Mouse (Mus musculus): ENCODE results near the gene Fam83c. TPM values are rescaled to one million over a fixed set of nuclear protein-coding genes. Genes with fewer than 3 reads are reported as not detected.

The Fam83c gene
- polyA plus RNA-seq, 1 experiment from 2014 or later = 0.27 TPM

DNA sequence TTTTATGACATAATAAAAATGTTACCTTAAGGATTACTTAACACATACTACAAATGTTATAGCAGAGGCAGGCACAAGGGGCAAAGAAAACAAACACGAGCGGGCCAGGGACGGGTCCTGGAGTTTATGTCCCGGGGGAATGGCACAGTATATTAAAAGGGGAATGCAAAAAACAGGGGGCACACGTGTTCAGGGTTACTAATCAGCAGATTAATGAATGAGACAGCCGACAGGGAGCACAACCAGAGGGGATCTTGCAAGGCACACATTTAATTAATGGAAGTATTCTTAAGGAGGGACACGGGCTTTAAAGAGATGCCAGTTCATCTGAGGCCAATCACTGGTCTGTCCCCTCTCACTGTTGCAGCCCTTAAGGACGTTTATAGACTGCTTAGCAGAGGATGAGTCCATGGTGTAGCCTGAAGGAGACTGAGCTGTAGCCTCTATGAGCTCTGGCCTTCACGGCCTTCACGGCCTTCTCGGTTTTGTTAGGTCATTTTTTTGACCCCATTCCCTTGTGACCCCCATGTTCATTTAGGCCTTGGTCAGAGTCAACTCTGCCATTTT is 28.7 kb upstream of the Fam83c start:
- Histone ChIP-seq H3K4me2 (ENCODE audit: low read depth) (no peak overlapping the region), H3K9ac (ENCODE audit: low read length) (no peak overlapping the region), H3K4me1 (ENCODE audit: control insufficient read depth, insufficient read depth, low read length) (0 out of 2 replicates have a peak, but pooled peaks cover 3% of the 10 kb centered on the region), H3K9me3 (ENCODE audit: control insufficient read depth, low read length) (no peaks in the 10 kb centered on the region), H3K27me3 (ENCODE audit: control insufficient read depth, insufficient read depth, low read length) (no peaks in the 10 kb centered on the region), H3K36me3 (ENCODE audit: control insufficient read depth, insufficient read depth, low read length) (no peaks in the 10 kb centered on the region), H3K27ac (ENCODE audit: low read depth, low read length) (no peak overlapping the region; the same call in 1 of the 2 replicates), H3K4me3 (ENCODE audit: low read depth, low read length) (no peak overlapping the region)
- peak; percentile 30 for DNase-seq (ENCODE audit: low spot score)
- 43% methylated on average over 11 of the region's 11 CpGs for WGBS
- ATAC-seq (ENCODE audit: insufficient read depth, low FRiP score, low TSS enrichment) = peak; percentile 76

DNA sequence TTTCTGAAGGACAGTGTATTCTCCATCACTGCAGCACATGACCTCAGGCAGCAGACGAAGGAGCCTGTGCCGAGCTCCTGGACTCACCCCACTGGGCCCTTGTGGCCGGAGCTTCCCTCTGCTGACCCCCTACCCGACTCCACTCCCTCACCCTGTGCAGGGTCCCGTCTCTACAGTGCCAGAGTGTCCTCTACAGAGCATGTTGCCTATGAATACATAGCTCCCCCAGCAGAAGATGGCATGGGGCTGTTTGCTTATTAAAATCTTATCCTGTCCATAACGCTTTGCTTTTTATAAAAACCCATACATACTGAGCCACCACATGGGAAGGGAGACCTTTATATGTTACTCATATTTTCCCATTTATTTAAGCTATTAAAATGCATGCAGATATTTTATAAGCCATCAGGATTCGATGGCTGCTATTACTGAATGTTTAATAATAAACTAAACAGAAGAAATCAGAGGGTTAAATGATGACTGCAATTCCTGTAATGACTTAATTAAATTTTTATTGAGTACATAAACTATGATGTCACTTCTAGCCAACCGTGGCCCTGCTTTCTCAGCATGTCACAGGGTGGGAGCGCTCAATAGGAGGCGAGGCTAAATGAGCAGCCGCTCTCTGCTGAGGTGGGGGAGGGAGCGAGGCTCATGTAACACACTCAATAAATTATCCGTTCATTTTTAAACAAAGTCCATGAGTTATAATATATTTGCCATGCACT is 28.1 kb upstream of the Fam83c start:
- Histone ChIP-seq H3K4me1 (ENCODE audit: control insufficient read depth, insufficient read depth, low read length) (0 out of 2 replicates have a peak, but pooled peaks cover 3% of the 10 kb centered on the region), H3K27ac (ENCODE audit: low read depth, low read length) (peak overlapping the region; percentile 45; the same call in 1 of the 2 replicates), H3K9me3 (ENCODE audit: control insufficient read depth, low read length) (no peaks in the 10 kb centered on the region), H3K36me3 (ENCODE audit: control insufficient read depth, insufficient read depth, low read length) (no peaks in the 10 kb centered on the region), H3K4me2 (ENCODE audit: low read depth) (no peak overlapping the region), H3K9ac (ENCODE audit: low read length) (no peak overlapping the region), H3K27me3 (ENCODE audit: control insufficient read depth, insufficient read depth, low read length) (no peaks in the 10 kb centered on the region), H3K4me3 (ENCODE audit: low read depth, low read length) (no peak overlapping the region)
- DNase-seq (ENCODE audit: low spot score) = peak; percentile 49
- 65% methylated on average over 13 of the region's 13 CpGs for WGBS
- ATAC-seq (ENCODE audit: insufficient read depth, low FRiP score, low TSS enrichment) = peak; percentile 89

DNA sequence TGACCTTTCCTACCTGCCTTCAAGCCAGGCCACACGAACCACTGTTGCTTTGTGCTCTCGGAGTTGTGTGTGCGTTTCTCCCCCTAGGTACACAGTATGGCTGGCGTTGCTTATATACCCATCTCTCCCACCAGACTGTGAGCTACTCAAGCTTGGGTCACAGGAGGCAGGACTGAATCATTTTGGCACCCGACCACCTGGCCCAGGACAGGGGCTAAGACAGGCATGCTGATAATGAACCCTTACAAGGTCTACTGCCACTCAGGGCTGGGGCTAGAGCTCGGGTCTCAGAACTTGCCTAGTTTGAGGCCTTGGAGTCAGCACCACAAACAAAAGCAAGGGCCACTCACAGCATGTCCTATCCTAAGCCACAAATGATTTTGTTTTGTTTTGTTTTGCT is 26.9 kb upstream of the Fam83c start:
- WGBS = 91% methylated on average over 6 of the region's 6 CpGs
- Histone ChIP-seq H3K36me3 (ENCODE audit: control insufficient read depth, insufficient read depth, low read length) (no peaks in the 10 kb centered on the region), H3K9me3 (ENCODE audit: control insufficient read depth, low read length) (no peaks in the 10 kb centered on the region), H3K4me1 (ENCODE audit: control insufficient read depth, insufficient read depth, low read length) (0 out of 2 replicates have a peak, but pooled peaks cover 3% of the 10 kb centered on the region), H3K9ac (ENCODE audit: low read length) (no peak overlapping the region), H3K4me2 (ENCODE audit: low read depth) (no peak overlapping the region), H3K27me3 (ENCODE audit: control insufficient read depth, insufficient read depth, low read length) (no peaks in the 10 kb centered on the region), H3K27ac (ENCODE audit: low read depth, low read length) (no peak overlapping the region), H3K4me3 (ENCODE audit: low read depth, low read length) (no peak overlapping the region)
- ATAC-seq (ENCODE audit: insufficient read depth, low FRiP score, low TSS enrichment) (no peak), DNase-seq (ENCODE audit: low spot score) (no peak)

DNA sequence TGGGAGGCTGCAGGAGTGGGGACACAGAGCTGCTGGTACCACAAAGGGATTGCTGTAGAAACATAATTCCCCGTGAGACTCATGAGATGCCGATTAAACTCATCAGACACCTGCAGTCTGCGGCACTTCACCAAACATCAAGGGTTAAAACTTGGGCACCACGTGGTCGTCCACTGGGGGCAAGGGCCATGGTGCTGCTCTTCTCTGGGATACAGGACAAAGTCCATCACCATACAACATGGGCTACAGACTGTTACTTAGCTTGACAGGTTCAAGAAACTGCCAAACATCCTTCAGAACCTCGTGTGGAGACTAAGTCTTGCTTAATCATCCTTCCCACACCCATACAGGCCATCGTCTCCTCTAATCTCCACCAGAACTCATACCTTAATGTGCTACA is 25.4 kb upstream of the Fam83c start:
- Histone ChIP-seq H3K36me3 (ENCODE audit: control insufficient read depth, insufficient read depth, low read length) (no peaks in the 10 kb centered on the region), H3K4me2 (ENCODE audit: low read depth) (no peak overlapping the region), H3K9me3 (ENCODE audit: control insufficient read depth, low read length) (no peaks in the 10 kb centered on the region), H3K9ac (ENCODE audit: low read length) (no peak overlapping the region), H3K27me3 (ENCODE audit: control insufficient read depth, insufficient read depth, low read length) (no peaks in the 10 kb centered on the region), H3K27ac (ENCODE audit: low read depth, low read length) (no peak overlapping the region), H3K4me1 (ENCODE audit: control insufficient read depth, insufficient read depth, low read length) (0 out of 2 replicates have a peak, but pooled peaks cover 3% of the 10 kb centered on the region), H3K4me3 (ENCODE audit: low read depth, low read length) (no peak overlapping the region)
- no peak for DNase-seq (ENCODE audit: low spot score)
- 87% methylated on average over 7 of the region's 7 CpGs for WGBS
- no peak for ATAC-seq (ENCODE audit: insufficient read depth, low FRiP score, low TSS enrichment)

DNA sequence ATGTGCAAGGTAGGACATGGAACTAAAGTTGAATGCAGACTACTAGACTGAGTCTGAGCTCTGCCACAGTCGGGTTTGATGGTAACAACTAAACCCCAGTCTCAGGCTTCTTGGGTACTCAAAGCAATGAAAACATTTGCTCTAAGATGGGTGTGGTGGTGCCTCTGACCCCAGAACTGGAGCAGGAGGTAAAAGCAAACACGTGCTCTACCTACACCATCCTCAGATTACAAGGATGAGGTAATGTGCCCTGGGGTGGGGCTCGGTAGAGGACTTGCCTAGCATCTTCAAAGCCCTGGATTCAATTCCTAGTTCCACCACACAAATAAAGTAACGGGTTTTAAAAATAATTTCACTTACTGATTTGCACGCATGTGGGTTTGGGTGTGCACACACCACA is 17.9 kb upstream of the Fam83c start:
- 90% methylated on average over 5 of the region's 5 CpGs for WGBS
- H3K27ac ChIP-seq (ENCODE audit: low read depth, low read length) = no peak overlapping the region
- no peak overlapping the region for H3K9ac ChIP-seq (ENCODE audit: low read length)
- no peak for ATAC-seq (ENCODE audit: insufficient read depth, low FRiP score, low TSS enrichment)
- DNase-seq (ENCODE audit: low spot score) = no peak
- H3K4me3 ChIP-seq (ENCODE audit: low read depth, low read length) = no peak overlapping the region
- H3K9me3 ChIP-seq (ENCODE audit: control insufficient read depth, low read length) = no peaks in the 10 kb centered on the region
- H3K36me3 ChIP-seq (ENCODE audit: control insufficient read depth, insufficient read depth, low read length) = no peaks in the 10 kb centered on the region
- no peaks in the 10 kb centered on the region for H3K4me1 ChIP-seq (ENCODE audit: control insufficient read depth, insufficient read depth, low read length)
- no peaks in the 10 kb centered on the region for H3K27me3 ChIP-seq (ENCODE audit: control insufficient read depth, insufficient read depth, low read length)
- H3K4me2 ChIP-seq (ENCODE audit: low read depth) = no peak overlapping the region

DNA sequence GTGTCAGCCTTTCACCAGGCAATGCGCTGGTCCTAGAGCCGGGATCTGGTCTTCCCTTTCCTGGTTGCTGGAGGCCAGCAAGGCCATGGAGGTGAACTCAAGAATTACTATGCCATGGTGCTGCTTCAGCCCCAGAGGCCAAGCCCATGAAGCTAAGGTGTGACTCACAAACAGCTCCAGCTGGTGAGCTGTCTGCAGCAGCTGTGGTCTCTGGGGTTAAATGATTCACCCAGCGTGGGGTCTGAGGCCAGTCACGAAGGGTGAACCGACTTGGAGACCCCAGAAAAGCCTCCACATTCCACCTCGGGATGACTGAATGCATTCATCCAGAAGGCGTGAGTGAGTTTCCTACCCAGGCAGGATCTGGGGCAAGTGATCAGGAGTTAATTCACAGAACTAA is 15.5 kb upstream of the Fam83c start:
- Histone ChIP-seq H3K27me3 (ENCODE audit: control insufficient read depth, insufficient read depth, low read length) (no peaks in the 10 kb centered on the region), H3K4me1 (ENCODE audit: control insufficient read depth, insufficient read depth, low read length) (no peaks in the 10 kb centered on the region), H3K27ac (ENCODE audit: low read depth, low read length) (no peak overlapping the region), H3K4me2 (ENCODE audit: low read depth) (no peak overlapping the region), H3K9ac (ENCODE audit: low read length) (no peak overlapping the region), H3K36me3 (ENCODE audit: control insufficient read depth, insufficient read depth, low read length) (no peaks in the 10 kb centered on the region; the same call in 1 of the 2 replicates), H3K4me3 (ENCODE audit: low read depth, low read length) (no peak overlapping the region), H3K9me3 (ENCODE audit: control insufficient read depth, low read length) (no peaks in the 10 kb centered on the region)
- DNase-seq (ENCODE audit: low spot score) (no peak), ATAC-seq (ENCODE audit: insufficient read depth, low FRiP score, low TSS enrichment) (no peak)
- 77% methylated on average over 7 of the region's 7 CpGs for WGBS

DNA sequence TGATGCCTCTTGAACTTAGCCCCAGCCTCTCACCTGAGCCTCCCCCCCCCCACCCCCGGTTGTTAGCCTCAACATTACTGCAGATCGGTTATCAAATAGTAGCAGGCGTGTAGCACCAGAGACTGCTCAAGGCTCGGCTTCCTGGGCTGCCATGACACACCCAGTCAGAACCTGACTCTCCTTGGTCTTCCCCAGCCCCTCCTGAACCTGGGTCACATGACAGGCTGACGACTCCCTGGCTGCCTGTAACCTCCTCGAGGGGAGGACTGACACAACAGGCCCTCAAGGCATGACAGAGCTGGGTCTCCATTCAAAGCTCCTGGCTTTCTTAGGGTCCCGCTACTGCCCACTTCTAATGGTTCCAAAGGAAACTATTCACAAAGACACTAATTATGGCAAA is 14.8 kb upstream of the Fam83c start:
- no peaks in the 10 kb centered on the region for H3K9me3 ChIP-seq (ENCODE audit: control insufficient read depth, low read length)
- 71% methylated on average over 7 of the region's 7 CpGs for WGBS
- H3K4me2 ChIP-seq (ENCODE audit: low read depth) = no peak overlapping the region
- no peaks in the 10 kb centered on the region for H3K4me1 ChIP-seq (ENCODE audit: control insufficient read depth, insufficient read depth, low read length)
- no peak overlapping the region for H3K9ac ChIP-seq (ENCODE audit: low read length)
- no peak overlapping the region for H3K27ac ChIP-seq (ENCODE audit: low read depth, low read length)
- DNase-seq (ENCODE audit: low spot score) (no peak), ATAC-seq (ENCODE audit: insufficient read depth, low FRiP score, low TSS enrichment) (no peak)
- H3K4me3 ChIP-seq (ENCODE audit: low read depth, low read length) = no peak overlapping the region
- no peaks in the 10 kb centered on the region for H3K27me3 ChIP-seq (ENCODE audit: control insufficient read depth, insufficient read depth, low read length)
- no peaks in the 10 kb centered on the region; the same call in 1 of the 2 replicates for H3K36me3 ChIP-seq (ENCODE audit: control insufficient read depth, insufficient read depth, low read length)

DNA sequence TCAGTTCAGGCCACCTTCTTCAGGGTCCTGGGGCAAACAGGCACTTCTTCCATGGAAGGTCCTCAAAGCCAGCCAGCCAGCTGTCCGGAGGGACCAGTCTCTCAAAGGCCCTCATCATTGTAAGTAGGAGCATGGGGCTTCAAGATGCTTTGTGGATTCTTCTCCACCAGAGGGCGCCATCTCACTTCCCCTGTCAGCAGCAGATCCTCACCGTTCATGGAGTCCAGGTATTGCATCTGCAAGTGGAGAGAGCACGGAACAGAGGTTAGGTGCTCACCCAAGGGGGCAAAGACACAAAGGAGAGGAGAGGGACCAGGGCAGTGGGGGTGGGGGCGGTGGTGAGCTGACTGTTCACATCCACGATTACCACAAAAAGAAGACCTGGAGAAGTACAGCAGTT is 13.6 kb upstream of the Fam83c start:
- 40% methylated on average over 6 of the region's 6 CpGs for WGBS
- no peak for ATAC-seq (ENCODE audit: insufficient read depth, low FRiP score, low TSS enrichment)
- H3K36me3 ChIP-seq (ENCODE audit: control insufficient read depth, insufficient read depth, low read length) = no peaks in the 10 kb centered on the region; the same call in 1 of the 2 replicates
- H3K4me1 ChIP-seq (ENCODE audit: control insufficient read depth, insufficient read depth, low read length) = no peaks in the 10 kb centered on the region
- DNase-seq (ENCODE audit: low spot score) = peak; percentile 77
- no peak overlapping the region for H3K4me2 ChIP-seq (ENCODE audit: low read depth)
- H3K27me3 ChIP-seq (ENCODE audit: control insufficient read depth, insufficient read depth, low read length) = no peaks in the 10 kb centered on the region
- no peak overlapping the region for H3K9ac ChIP-seq (ENCODE audit: low read length)
- H3K27ac ChIP-seq (ENCODE audit: low read depth, low read length) = no peak overlapping the region
- H3K9me3 ChIP-seq (ENCODE audit: control insufficient read depth, low read length) = no peaks in the 10 kb centered on the region
- no peak overlapping the region for H3K4me3 ChIP-seq (ENCODE audit: low read depth, low read length)

DNA sequence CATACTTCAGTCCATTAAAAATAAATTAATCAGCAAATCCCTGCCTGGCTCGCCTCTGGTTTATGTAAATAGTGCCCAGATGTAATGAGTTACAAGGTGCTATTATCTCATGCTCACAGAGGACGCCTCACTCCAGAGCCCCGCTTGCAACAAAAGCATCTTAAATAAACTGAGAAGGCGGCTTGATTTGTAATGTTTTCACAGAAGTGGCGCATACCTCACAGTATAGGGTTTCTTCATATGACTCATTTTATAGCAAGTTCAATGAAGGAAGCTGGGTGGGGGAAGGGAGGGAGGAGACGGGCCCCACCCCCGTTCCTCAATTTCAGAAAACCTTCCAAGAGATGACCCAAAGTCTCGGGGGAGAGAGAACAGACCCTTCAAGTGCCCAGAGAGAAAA is 12.3 kb upstream of the Fam83c start:
- H3K9ac ChIP-seq (ENCODE audit: low read length) = no peak overlapping the region
- ATAC-seq (ENCODE audit: insufficient read depth, low FRiP score, low TSS enrichment) = no peak
- H3K4me1 ChIP-seq (ENCODE audit: control insufficient read depth, insufficient read depth, low read length) = no peaks in the 10 kb centered on the region
- no peak for DNase-seq (ENCODE audit: low spot score)
- no peaks in the 10 kb centered on the region for H3K9me3 ChIP-seq (ENCODE audit: control insufficient read depth, low read length)
- no peak overlapping the region for H3K4me2 ChIP-seq (ENCODE audit: low read depth)
- H3K4me3 ChIP-seq (ENCODE audit: low read depth, low read length) = no peak overlapping the region
- no peaks in the 10 kb centered on the region; the same call in 1 of the 2 replicates for H3K36me3 ChIP-seq (ENCODE audit: control insufficient read depth, insufficient read depth, low read length)
- 83% methylated on average over 8 of the region's 8 CpGs for WGBS
- H3K27ac ChIP-seq (ENCODE audit: low read depth, low read length) = no peak overlapping the region
- H3K27me3 ChIP-seq (ENCODE audit: control insufficient read depth, insufficient read depth, low read length) = no peaks in the 10 kb centered on the region
